Mouse (Mus musculus) left cerebral cortex, adult 2 months (tissue): ENCODE results near the gene Unc13b. TPM values are rescaled to one million over a fixed set of nuclear protein-coding genes. Genes with fewer than 3 reads are reported as not detected.
A peak's percentile ranks its signal among the peaks of the same experiment; 100 is the strongest.

ENCODE experiments used
- DNase-seq, 2 experiments: peaks; one replicate each; pipeline ENCODE4 v3.0.0; 2021 to 2022; ENCODE audit warnings: low spot score in 2 of 2, mixed read lengths in 1 of 2; ENCODE audit errors: extremely low spot score in 1 of 2
- H3K27ac ChIP-seq: fragments of 200-600 bp; 2 replicates; pipeline ENCODE4 v1.8.1; 2022
- H3K4me3 ChIP-seq: fragments of 200-600 bp; 2 replicates; pipeline ENCODE4 v1.8.1; 2022
- CTCF ChIP-seq: fragments of 200-600 bp; IDR thresholded peaks from 2 replicates; pipeline ENCODE4 v1.8.1; 2022; ENCODE audit warnings: antibody characterized with exemption, mild to moderate bottlenecking, moderate library complexity
- intact Hi-C: fragments of 180-260 bp; cut with DNase I; formaldehyde crosslinking; loops from one replicate; pipeline ENCODE4 v1.15.1; 2025
- total RNA-seq, 2 experiments: library from RNA; stranded (reverse); gene quantifications; 2 replicates each; pipeline ENCODE4 v1.2.3; 2021

Unc13b gene
- total RNA-seq, 2 experiments from 2014 or later, result 68.1 to 70.9 TPM

GRCm38 (mm10) chr4:43039609-43040008, 19.1 kb upstream of the Unc13b start:
- intact Hi-C loops, result loop anchor here (10.0 kb wide), 2 partner anchors 455 to 525 kb away; partner anchors contain the start of genes Arhgef39, Ccdc107, Creb3 and Tln1
- Histone ChIP-seq H3K27ac (peak overlapping the region; percentile 54), H3K4me3 (peak overlapping the region; percentile 81)
- TF ChIP-seq CTCF, result no peak
- DNase-seq, result peak in 1 of 2 experiments; percentile 10

GRCm38 (mm10) chr4:43040114-43040572, 18.6 kb upstream of the Unc13b start:
- intact Hi-C loops, result loop anchor here (10.0 kb wide), 2 partner anchors 455 to 525 kb away; partner anchors contain the start of genes Arhgef39, Ccdc107, Creb3 and Tln1
- peak overlapping the region; percentile 54 for H3K27ac ChIP-seq
- TF ChIP-seq CTCF, result no peak
- peak; percentile 91 to 93 for DNase-seq
- peak overlapping the region; percentile 81 for H3K4me3 ChIP-seq

- no peak overlapping the region for H3K27ac ChIP-seq
These were observed 17.7 kb upstream of the Unc13b start for GRCm38 (mm10) chr4:43040881-43041547.

GRCm38 (mm10) chr4:43043644-43044357, 15.0 kb upstream of the Unc13b start:
- Histone ChIP-seq H3K4me3 (no peak overlapping the region), H3K27ac (peak overlapping the region; percentile 72)
- peak in 1 of 2 experiments; percentile 55 for DNase-seq
- TF ChIP-seq CTCF, result no peak
- intact Hi-C loops, result loop anchor here (10.0 kb wide), 2 partner anchors 451 to 521 kb away; partner anchors contain the start of genes Arhgef39, Ccdc107, Creb3 and Tln1

More at GRCm38 (mm10) chr4:43040881-43041547, 17.7 kb upstream of the Unc13b start:
- H3K4me3 ChIP-seq, result no peak overlapping the region
- no peak for TF ChIP-seq CTCF
- DNase-seq, result no peak
- intact Hi-C loops, result loop anchor here (10.0 kb wide), 2 partner anchors 454 to 524 kb away; partner anchors contain the start of genes Arhgef39, Ccdc107, Creb3 and Tln1

- peak overlapping the region; percentile 82 for H3K4me3 ChIP-seq
- DNase-seq, result peak in 1 of 2 experiments; percentile 21
- no peak for TF ChIP-seq CTCF
- H3K27ac ChIP-seq, result peak overlapping the region; percentile 72
- intact Hi-C loops, result loop anchor here (5.0 to 10.0 kb wide), 4 partner anchors 363 to 520 kb away; partner anchors contain the start of genes Arhgef39, Ccdc107, Creb3 and Tln1
These were observed 14.1 kb upstream of the Unc13b start for GRCm38 (mm10) chr4:43044673-43045072.

- intact Hi-C loops, result loop anchor here (5.0 to 10.0 kb wide), 4 partner anchors 362 to 520 kb away; partner anchors contain the start of genes Arhgef39, Ccdc107, Creb3 and Tln1
- TF ChIP-seq CTCF, result no peak
- Histone ChIP-seq H3K4me3 (peak overlapping the region; percentile 82), H3K27ac (peak overlapping the region; percentile 72)
- DNase-seq, result no peak
These were observed 13.5 kb upstream of the Unc13b start for GRCm38 (mm10) chr4:43045285-43045658.

- peak within 1 kb of the TSS; percentile 83 for H3K27ac ChIP-seq
- H3K4me3 ChIP-seq, result peak within 1 kb of the TSS; percentile 82
- no peak for TF ChIP-seq CTCF
- intact Hi-C loops, result loop anchor here (2.0 to 10.0 kb wide), 6 partner anchors 69 to 519 kb away; partner anchors contain the start of genes Arhgef39, Ccdc107, Creb3 and Tln1
- DNase-seq, result peak; percentile 90 to 91
These were observed 13.0 kb upstream of the Unc13b start, which contains the start of gene Fam214b for GRCm38 (mm10) chr4:43045659-43046302. Gene Fam214b (minus strand): TSS chr4:43046220.

GRCm38 (mm10) chr4:43046607-43047006, 12.1 kb upstream of the Unc13b start:
- no peak for DNase-seq
- Histone ChIP-seq H3K27ac (peak overlapping the region; percentile 30; the same call in 1 of the 2 replicates), H3K4me3 (no peak overlapping the region)
- intact Hi-C loops, result loop anchor here (2.0 to 10.0 kb wide), 6 partner anchors 68 to 518 kb away; partner anchors contain the start of genes Arhgef39, Ccdc107, Creb3 and Tln1
- TF ChIP-seq CTCF, result no peak

- 0 out of 2 replicates have a peak overlapping the region, but pooled peaks have one; percentile 30 for H3K27ac ChIP-seq
- peak; percentile 87 for TF ChIP-seq CTCF
- intact Hi-C loops, result loop anchor here (2.0 to 10.0 kb wide), 6 partner anchors 68 to 518 kb away; partner anchors contain the start of genes Arhgef39, Ccdc107, Creb3 and Tln1
- DNase-seq, result peak; percentile 54 to 68
- no peak overlapping the region; the same call in 1 of the 2 replicates for H3K4me3 ChIP-seq
These were observed 11.5 kb upstream of the Unc13b start for GRCm38 (mm10) chr4:43047231-43047630.

GRCm38 (mm10) chr4:43052627-43053026, 6.1 kb upstream of the Unc13b start:
- Histone ChIP-seq H3K27ac (no peak overlapping the region), H3K4me3 (no peak overlapping the region)
- intact Hi-C loops, result no loop called here
- peak; percentile 87 for TF ChIP-seq CTCF
- no peak for DNase-seq

- intact Hi-C loops, result no loop called here
- Histone ChIP-seq H3K4me3 (no peak overlapping the region), H3K27ac (no peak overlapping the region)
- no peak for DNase-seq
- TF ChIP-seq CTCF, result no peak
These were observed 1.1 kb upstream of the Unc13b start for GRCm38 (mm10) chr4:43057654-43058053.
